Mouse (Mus musculus): ENCODE data around the gene Gm7073. TPM values are rescaled to one million over a fixed set of nuclear protein-coding genes. Genes with fewer than 3 reads are reported as not detected.

Gm7073 gene
- polyA plus RNA-seq, 1 experiment from 2014 or later = not detected

DNA sequence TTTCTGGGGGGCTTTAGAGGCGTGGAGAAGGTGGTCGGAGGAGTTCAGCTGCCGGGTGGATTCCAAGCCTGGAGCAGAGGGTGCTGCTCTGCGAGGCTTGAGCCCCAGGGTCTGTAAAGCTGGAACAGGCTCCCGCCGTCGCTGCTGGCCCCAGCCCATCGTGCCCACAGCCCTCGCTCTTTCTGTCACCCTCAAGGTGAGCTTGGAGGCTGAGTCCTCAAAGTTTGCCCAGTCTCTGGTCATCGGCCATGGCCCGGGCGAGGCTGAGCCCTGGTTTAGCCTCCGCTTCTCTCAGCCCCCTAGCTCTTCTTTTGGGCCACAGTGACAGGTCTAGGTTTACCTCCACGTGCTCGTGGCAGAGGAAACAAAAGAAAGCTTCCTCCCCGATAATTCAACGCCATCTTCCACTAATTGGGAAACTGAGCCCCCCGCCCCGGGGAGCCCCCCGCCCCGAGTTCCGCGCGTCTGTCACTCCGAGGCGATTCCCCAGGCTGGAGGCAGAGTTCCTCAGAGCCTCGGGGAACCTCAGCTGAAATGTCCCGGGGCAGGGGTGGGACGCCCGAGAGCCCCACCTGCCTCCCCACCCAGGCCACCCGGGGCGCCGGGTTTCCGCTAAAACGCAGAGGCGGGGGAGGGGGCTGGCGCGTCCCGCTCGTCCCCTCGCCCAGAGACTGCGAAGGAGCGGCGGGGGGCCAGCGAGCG lies 135.8 kb downstream of the Gm7073 start:
- peak; percentile 41 for ATAC-seq (ENCODE audit: low read depth)
- H3K36me3 ChIP-seq (ENCODE audit: control insufficient read depth, insufficient read depth) = no peaks in the 10 kb centered on the region
- H3K9me3 ChIP-seq (replicated peaks; ENCODE audit: control insufficient read depth, low read length) = no peaks in the 10 kb centered on the region
- H3K4me2 ChIP-seq (ENCODE audit: low read depth, low read length) = peak overlapping the region; percentile 69
- H3K4me1 ChIP-seq (ENCODE audit: control insufficient read depth, low read depth, low read length) = peaks cover 2% of the 10 kb centered on the region; the same call in 1 of the 2 replicates
- H3K27me3 ChIP-seq (ENCODE audit: control insufficient read depth, insufficient read depth, low read depth, low read length) = no peaks in the 10 kb centered on the region
- 15% methylated on average over 40 of the region's 46 CpGs for WGBS (ENCODE audit: insufficient replicate concordance)
- H3K9ac ChIP-seq (ENCODE audit: low read depth, low read length) = peak overlapping the region; percentile 83
- H3K27ac ChIP-seq (ENCODE audit: low read length) = peak overlapping the region; percentile 55; the same call in 1 of the 2 replicates
- H3K4me3 ChIP-seq (ENCODE audit: low read depth, low read length) = peak overlapping the region; percentile 81

DNA sequence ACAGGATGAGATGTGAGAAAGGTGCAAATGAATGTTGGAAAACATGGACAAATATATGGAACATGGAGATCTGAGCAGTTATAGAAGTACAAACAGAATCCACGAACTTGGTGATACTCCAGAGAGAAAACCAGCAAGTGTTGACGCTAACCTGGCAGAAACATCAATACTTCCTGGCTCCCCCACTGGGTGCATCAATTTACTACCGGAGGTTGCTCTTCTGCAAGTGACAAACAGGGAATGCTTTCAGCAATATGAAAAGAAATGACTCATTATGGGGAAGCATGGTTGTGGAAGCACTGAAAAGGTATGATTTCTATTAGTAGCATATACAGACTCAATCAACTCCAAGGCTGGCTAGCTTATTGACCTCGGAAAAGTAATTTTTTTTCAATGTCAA lies 144.8 kb downstream of the Gm7073 start:
- Histone ChIP-seq H3K4me1 (ENCODE audit: control insufficient read depth, low read depth, low read length) (no peaks in the 10 kb centered on the region), H3K27me3 (ENCODE audit: control insufficient read depth, insufficient read depth, low read depth, low read length) (no peaks in the 10 kb centered on the region), H3K4me2 (ENCODE audit: low read depth, low read length) (no peak overlapping the region), H3K9me3 (replicated peaks; ENCODE audit: control insufficient read depth, low read length) (no peaks in the 10 kb centered on the region), H3K36me3 (ENCODE audit: control insufficient read depth, insufficient read depth) (no peaks in the 10 kb centered on the region), H3K9ac (ENCODE audit: low read depth, low read length) (no peak overlapping the region), H3K27ac (ENCODE audit: low read length) (no peak overlapping the region), H3K4me3 (ENCODE audit: low read depth, low read length) (no peak overlapping the region)
- 62% methylated on average over 4 of the region's 4 CpGs for WGBS (ENCODE audit: insufficient replicate concordance)
- ATAC-seq (ENCODE audit: low read depth) = no peak

GRCm38 (mm10) chrX:60386852-60387251 lies 152.2 kb downstream of the Gm7073 start:
- Histone ChIP-seq H3K27ac (ENCODE audit: low read length) (no peak overlapping the region), H3K9ac (ENCODE audit: low read depth, low read length) (no peak overlapping the region), H3K9me3 (replicated peaks; ENCODE audit: control insufficient read depth, low read length) (no peaks in the 10 kb centered on the region), H3K36me3 (ENCODE audit: control insufficient read depth, insufficient read depth) (no peaks in the 10 kb centered on the region), H3K27me3 (ENCODE audit: control insufficient read depth, insufficient read depth, low read depth, low read length) (no peaks in the 10 kb centered on the region), H3K4me3 (ENCODE audit: low read depth, low read length) (no peak overlapping the region), H3K4me1 (ENCODE audit: control insufficient read depth, low read depth, low read length) (no peaks in the 10 kb centered on the region), H3K4me2 (ENCODE audit: low read depth, low read length) (no peak overlapping the region)
- WGBS (ENCODE audit: insufficient replicate concordance) = 39% methylated on average over 1 of the region's 1 CpGs
- ATAC-seq (ENCODE audit: low read depth) = no peak

MicroRNA genes within 50 kb of the gene (microRNA counts, 519-probe panel; counts per million panel counts)
- microRNA mmu-miR-505 = 2,254 counts per million, percentile 44 among the panel's probes with 10 or more counts

Small RNA genes lying within 50 kb of the gene (microRNA-seq; reads per million reads assigned to microRNA genes)
- 95.8 reads per million, percentile 53 among the genes with 10 or more reads in this experiment for gene Mir505

Other genes starting within 250 kb of the Gm7073 start
- 3.1 and 3.5 TPM in 2 replicates for gene Atp11c, start 53.4 kb upstream of the Gm7073 start, polyA plus RNA-seq (2015; fragmentation: Nextera tagmentation; extraction: Ambion mirVana)

Data from liver, embryonic 16.5 days (tissue).